Mouse (Mus musculus) layer of hippocampus, adult 2 months (tissue): ENCODE data around the gene Pilra. TPM values are rescaled to one million over a fixed set of nuclear protein-coding genes. Genes with fewer than 3 reads are reported as not detected.

ENCODE experiments used
- DNase-seq, 2 experiments: peaks; one replicate each; pipeline ENCODE4 v3.0.0; 2022; ENCODE audit warnings: low spot score in 2 of 2
- H3K27ac ChIP-seq: fragments of 200-600 bp; 2 replicates; pipeline ENCODE4 v1.8.1; 2022
- H3K4me3 ChIP-seq: fragments of 200-600 bp; 2 replicates; pipeline ENCODE4 v1.8.1; 2022; ENCODE audit warnings: mild to moderate bottlenecking
- CTCF ChIP-seq: fragments of 200-600 bp; conservative IDR thresholded peaks from 2 replicates; pipeline ENCODE4 v1.8.1; 2022; ENCODE audit warnings: antibody characterized with exemption, mild to moderate bottlenecking, moderate library complexity
- total RNA-seq, 2 experiments: library from RNA; stranded (reverse); gene quantifications; 2 replicates each; pipeline ENCODE4 v1.2.3; 2021

The Pilra gene
- total RNA-seq, 2 experiments from 2014 or later, result 0.54 to 1.1 TPM

DNA sequence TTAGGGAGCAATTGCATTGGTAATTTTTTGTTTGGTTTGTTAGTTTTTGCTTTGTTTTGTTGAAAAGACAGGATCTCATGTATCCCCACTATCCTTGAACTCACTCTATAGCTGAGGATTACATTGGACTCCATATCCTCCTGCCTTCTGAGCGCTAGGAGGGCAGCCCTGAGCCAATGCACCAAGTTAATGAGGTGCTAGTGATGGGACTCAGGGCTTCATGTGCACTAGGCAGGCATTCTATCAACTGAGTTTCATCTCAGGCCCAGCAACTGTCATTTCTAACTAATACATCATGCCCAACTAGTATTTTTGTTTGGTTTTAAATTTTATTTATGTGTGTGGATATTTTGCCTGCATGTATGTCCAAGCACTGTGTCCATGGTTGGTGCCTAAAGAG lies 29.9 kb downstream of the Pilra start:
- no peak for DNase-seq
- Histone ChIP-seq H3K4me3 (no peak overlapping the region), H3K27ac (no peak overlapping the region)
- TF ChIP-seq CTCF, result no peak

DNA sequence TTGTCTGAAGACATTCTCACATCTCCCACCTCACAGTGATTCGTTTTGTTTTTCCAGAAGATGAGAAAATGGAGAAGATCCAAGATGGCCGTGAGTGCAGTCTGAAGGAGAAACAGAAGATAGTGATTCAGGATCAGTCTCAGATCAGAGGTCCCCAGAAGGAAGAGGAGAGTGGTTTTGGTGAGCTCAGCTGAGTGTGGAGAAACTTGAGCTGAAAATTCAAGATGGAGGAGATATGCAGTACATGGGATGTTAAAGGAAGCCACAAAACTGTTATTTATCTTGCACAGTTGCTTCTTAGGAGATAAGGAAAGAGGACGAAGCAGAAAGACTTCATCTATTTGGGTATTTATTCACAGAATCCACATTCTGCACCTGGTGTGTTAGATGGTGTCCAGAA lies 35.2 kb downstream of the Pilra start:
- no peak for TF ChIP-seq CTCF
- DNase-seq, result no peak
- Histone ChIP-seq H3K4me3 (no peak overlapping the region), H3K27ac (no peak overlapping the region)

DNA sequence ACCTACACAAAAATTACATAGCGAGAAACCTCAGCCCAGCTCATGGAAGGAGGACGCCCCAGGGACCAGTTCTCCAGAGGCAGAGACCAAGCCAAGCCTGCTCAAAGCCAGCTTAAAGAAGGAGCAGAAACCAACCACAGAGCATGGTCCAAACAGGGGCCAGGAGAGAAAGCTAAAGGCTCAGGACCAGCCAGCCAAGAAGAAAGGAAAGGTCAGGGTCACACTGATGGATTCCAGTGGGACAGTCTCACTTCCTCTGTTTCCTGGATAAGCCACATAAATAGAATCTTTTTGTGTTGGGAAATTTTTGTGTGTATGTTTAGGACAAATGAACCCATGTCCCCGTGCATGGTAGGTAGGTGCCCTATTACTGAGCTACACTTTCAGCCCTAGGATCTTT lies 39.5 kb downstream of the Pilra start:
- TF ChIP-seq CTCF, result no peak
- Histone ChIP-seq H3K27ac (no peak overlapping the region), H3K4me3 (no peak overlapping the region)
- no peak for DNase-seq

DNA sequence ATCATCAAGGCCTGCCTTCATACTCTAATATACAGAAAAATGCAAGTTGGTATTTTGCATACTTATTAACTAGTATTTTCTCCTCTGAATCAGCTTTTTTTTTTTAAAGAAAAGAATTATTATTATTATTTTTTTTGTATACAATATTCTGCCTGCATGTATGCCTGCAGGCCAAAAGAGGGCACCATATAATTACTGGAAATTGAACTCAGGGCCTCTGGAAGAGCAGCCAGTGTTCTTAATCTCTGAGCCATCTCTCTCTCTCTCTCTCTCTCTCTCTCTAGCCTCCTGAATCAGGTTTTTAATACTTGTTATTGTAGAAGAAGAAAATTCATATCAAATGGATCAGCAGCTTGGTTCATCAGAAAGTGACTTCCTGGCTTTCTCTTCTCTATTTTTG lies 44.5 kb downstream of the Pilra start:
- Histone ChIP-seq H3K4me3 (no peak overlapping the region), H3K27ac (no peak overlapping the region)
- no peak for DNase-seq
- TF ChIP-seq CTCF, result peak; percentile 76

DNA sequence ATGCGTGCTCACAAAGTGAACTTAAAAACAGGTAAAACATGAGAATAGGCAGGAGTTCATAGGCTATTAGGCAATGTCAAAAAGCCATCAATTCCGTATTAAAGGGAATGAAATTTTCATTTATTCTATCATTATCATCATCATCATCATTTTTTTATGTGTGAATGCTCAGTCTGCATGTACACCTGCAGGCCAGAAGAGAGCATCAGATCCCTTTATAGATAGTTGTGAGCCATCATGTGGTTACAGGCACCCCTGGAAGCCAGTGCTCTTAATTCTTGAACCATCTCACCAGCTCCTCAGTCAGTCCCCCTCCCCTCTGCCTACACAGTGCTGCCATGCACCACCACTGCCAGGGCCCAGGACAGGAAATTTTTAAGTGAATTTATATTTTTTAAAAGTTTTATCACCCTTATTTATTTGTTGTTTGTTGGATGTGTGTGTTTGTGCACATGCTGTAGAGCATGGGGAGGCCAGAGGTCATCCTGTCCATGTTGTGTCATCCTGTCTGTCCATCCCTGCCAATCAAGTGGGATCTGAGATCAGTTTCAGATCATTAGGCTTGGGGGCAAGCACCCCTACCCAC lies 47.0 kb downstream of the Pilra start:
- DNase-seq, result no peak
- no peak overlapping the region for H3K4me3 ChIP-seq
- no peak overlapping the region for H3K27ac ChIP-seq
- TF ChIP-seq CTCF, result no peak

DNA sequence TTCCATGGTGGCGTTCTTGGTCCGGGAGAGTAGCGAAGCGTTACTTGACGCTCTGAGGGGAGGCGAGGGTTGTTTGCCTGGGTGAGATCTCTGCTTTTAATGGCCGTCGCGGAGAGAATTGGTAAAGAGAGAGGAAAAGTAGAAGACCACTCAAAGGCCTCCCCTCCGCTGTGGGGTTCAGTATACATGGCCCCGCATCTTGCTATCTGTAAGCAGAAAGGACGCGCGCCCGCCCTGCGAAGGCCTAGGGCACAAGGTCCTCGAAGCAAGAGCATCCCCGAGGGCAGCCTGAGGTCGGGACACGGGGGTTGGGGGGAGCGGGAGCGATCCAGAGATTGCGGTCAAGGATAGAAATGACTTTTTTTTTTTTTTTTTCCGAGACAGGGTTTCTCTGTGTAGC lies 47.9 kb downstream of the Pilra start:
- no peak for DNase-seq

DNA sequence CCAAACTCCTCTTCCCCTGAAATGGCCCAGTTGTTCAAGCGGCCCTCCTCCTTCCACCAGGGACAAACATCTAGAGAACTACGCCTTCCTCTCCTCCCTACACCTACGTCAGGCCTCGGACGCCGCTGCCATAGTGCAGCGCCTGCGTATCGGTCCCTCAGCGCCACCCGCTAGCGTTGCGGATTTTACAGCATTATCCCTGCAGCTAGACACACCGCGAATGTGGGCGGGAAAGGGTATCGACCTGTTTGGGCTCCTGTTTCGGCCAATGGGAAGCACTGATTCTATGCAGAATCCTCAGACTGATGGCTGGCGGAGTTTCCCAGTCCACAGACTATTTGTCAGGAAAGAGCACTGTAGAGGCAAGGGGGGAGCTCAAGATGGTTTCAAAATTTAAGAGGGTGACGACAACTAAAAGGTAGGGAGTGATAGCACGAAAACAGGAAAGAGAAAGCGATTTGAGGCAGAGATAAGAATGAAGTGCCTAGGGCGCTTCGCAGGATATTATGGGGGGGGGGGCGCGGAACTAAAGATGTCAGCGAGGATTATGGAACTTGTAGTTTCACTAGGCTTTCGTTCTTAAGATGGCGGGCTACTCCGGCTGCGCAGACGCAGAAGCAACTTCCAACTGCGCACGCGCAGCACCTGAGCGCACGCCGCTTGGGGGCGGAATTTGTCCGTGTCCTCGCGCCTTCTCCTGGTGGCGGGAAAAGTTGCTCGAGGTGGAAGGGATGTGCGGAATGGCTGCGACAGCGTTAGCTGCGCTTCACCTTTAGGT lies 48.7 kb downstream of the Pilra start, which contains the start of the genes Mepce and Zcwpw1:
TSS of gene Mepce (minus strand) at position 505 of the 778 bp plus-strand sequence.
TSS of gene Zcwpw1 (plus strand) at position 648 of the 778 bp plus-strand sequence.
- Histone ChIP-seq H3K4me3 (peak within 1 kb of the TSS; percentile 79), H3K27ac (peak within 1 kb of the TSS; percentile 98)
- DNase-seq, result peak; percentile 97 to 98
- TF ChIP-seq CTCF, result peak; percentile 80

More for the DNA sequence above, 47.9 kb downstream of the Pilra start:
- TF ChIP-seq CTCF, result no peak
- Histone ChIP-seq H3K27ac (no peak overlapping the region), H3K4me3 (peak overlapping the region; percentile 79)

DNA sequence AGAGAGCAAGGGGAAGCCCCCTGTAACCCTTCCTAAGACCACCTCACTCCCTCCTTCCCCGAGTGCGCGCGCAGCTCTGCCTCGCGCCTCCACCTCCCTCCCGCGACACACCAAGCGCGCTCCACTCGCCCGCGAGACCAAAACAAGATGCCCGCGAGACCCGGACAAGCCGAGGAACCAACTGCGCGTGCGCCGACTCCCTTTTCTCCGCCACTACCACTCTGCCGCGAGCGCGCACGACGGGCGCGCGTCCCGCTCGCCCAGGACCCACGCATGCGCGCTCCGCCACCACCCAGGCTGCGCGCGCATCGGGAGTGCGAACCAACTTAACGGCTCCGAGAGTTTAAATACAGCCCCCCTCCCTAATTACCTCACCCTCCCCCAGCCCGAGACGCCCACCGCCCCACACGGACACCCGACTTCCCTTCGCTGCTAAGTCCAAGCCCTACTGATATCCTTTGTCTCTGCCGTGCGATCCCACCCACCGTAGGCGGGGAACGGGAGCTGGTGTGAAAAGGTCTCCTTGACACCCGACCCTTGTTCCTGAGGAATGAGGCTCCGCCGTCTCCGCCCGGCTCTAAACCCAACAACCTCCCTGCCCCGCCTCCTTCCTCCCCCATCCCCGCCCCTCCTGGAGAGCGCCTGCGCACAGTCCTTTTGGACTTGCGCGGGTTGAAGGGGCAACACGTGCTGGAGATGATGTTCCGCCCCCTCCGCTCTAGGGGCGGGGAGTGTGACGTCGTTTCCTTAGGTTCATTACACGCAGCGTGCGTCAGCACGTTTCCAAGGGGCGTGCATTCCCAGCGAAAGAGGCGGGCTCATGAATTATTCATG lies 49.8 kb downstream of the Pilra start:
- TF ChIP-seq CTCF, result no peak
- Histone ChIP-seq H3K4me3 (peak overlapping the region; percentile 79), H3K27ac (peak overlapping the region; percentile 98)
- DNase-seq, result peak; percentile 99

DNA sequence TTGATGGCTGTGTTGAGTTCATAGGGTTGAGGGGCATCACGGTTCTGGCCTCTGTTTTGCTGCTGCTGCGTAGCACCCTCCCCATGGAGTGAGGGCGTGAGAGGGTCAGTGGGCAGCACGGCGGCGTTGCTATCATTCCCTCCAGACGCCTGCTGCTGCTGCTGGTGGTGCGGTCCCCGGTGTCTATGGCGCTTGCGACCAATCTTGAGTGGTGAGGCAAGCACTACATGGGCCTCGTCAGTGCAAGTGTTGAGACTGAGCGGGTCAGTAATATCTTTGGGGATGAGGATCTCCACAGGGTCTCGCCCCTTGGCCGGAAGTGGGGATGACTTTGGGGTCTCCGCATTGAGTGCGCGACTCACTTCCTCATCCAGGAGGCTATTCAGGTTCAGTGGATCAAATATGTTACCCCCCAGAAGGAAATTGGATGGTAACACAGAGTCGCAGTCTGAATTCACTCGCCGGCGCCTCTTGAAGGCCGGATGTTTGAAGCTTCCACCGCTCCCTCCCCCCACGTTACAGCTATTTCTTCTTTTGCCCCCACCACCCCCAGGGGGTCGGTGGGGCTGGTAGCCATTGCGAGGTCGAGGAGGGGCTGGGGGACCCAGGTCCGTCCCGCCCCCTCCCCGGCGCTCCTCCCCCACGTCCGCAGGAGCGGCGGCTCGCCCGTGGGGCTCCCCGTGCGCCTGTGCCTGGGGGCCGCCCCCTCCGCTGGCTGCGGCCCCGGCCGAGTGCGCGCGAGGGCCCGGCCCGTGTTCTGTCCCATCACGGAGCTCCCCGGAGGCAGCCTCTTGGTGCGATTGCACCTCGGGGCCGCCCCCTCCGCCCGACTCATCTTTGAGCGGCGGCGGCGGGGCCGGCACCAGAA lies 50.7 kb downstream of the Pilra start:
- peak overlapping the region; percentile 79 for H3K4me3 ChIP-seq
- H3K27ac ChIP-seq, result peak overlapping the region; percentile 98
- no peak for TF ChIP-seq CTCF
- DNase-seq, result peak in 1 of 2 experiments; percentile 47

DNA sequence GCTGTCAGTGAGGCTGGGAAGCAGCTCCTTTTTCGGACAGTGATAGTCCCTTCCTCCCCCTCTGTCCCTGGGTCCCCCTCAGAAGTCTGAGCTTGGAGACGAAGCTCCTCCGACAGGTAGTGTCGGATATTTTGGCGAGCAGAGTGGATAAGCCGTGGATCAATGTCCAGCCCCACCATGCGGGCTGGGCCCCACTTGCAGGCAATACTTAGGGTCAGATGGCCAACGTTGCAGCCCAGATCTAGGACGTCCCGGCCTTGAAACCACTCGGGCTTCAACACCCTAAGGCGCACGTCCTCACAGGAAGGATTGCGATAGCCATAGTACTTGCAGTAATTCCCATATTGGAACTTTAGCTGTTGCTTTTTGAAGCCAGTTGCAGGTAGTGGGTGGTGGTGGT lies 51.5 kb downstream of the Pilra start:
- H3K4me3 ChIP-seq, result peak overlapping the region; percentile 79
- TF ChIP-seq CTCF, result no peak
- H3K27ac ChIP-seq, result peak overlapping the region; percentile 98; the same call in 1 of the 2 replicates
- DNase-seq, result no peak

DNA sequence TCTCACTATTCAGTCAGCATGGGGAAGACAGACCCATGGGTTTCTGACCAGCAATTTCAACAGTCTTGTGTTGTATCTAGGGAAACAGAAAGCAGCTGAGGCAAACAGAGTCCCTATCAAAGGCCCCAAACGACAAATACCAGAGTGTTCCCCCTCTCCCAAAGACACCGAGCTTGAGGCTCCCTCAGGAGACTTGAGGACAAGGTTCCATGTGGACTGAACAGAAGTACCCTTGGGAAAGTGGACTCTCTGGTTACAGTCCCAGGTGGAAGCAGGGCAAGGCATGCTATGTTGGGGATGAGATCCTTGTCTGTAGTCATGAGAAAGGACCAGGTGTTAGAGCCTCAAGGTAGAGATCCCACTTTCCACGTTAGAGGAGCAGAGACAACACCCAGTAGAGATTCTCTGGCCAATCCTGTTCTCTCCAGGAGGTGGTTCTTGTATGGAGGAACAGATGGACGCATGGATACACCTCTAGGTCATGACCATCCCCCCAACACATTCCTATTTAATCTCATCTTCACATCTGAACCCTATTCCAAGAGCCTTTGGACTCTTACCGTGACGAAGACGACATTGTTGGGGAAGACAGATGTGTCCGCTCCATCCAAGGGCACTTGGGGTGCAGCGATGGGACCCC lies 52.1 kb downstream of the Pilra start:
- TF ChIP-seq CTCF, result no peak
- H3K27ac ChIP-seq, result peak overlapping the region; percentile 98; the same call in 1 of the 2 replicates
- no peak for DNase-seq

More for the DNA sequence above, 52.1 kb downstream of the Pilra start:
- peak overlapping the region; percentile 79 for H3K4me3 ChIP-seq
